Comparison of ENCODE assay signal across 7 mouse cellular contexts in genomic region chr2:33973213-33973834, GRCm38 (mm10).
DNase-seq lines count a peak whose midpoint lies in the region; ATAC-seq lines count a peak whose summit lies in the region.

No protein-coding gene starts in this region.

- H3K36me3 ChIP-seq in intestine, embryonic 15.5 days, result no peaks in the 10 kb centered on the region
- H3K36me3 ChIP-seq in midbrain, embryonic 13.5 days, result no peaks in the 10 kb centered on the region

- H3K4me1 ChIP-seq in intestine, embryonic 15.5 days (replicated peaks), result no peaks in the 10 kb centered on the region
- peaks cover 24% of the 10 kb centered on the region for H3K4me1 ChIP-seq in midbrain, embryonic 13.5 days (replicated peaks)

- no peak overlapping the region for H3K4me2 ChIP-seq in intestine, embryonic 15.5 days (replicated peaks)
- H3K4me2 ChIP-seq in midbrain, embryonic 13.5 days (replicated peaks), result no peak overlapping the region

- no peaks in the 10 kb centered on the region for H3K9me3 ChIP-seq in intestine, embryonic 15.5 days
- H3K9me3 ChIP-seq in midbrain, embryonic 13.5 days, result no peaks in the 10 kb centered on the region

- ATAC-seq in intestine, embryonic 15.5 days, result peak; percentile 67
- peak; percentile 90 for ATAC-seq in midbrain, embryonic 13.5 days

- H3K27ac ChIP-seq in intestine, embryonic 15.5 days, result no peak overlapping the region
- peak overlapping the region; percentile 77 for H3K27ac ChIP-seq in midbrain, embryonic 13.5 days

- intact Hi-C loops in gastrocnemius, postnatal 36 days (cut with DNase I), result loop anchor here (2.0 to 10.0 kb wide), 3 partner anchors 151 to 667 kb away; no protein-coding TSS in a partner anchor
- intact Hi-C loops in left cerebral cortex, postnatal 10 days (cut with DNase I), result loop anchor here (2.0 to 10.0 kb wide), 4 partner anchors 271 to 665 kb away; partner anchors contain the start of gene Pbx3

- 72% methylated on average over 4 of the region's 4 CpGs for WGBS in intestine, embryonic 15.5 days
- 71% methylated on average over 4 of the region's 4 CpGs for WGBS in midbrain, embryonic 13.5 days

- H3K9ac ChIP-seq in intestine, embryonic 15.5 days, result no peak overlapping the region
- H3K9ac ChIP-seq in midbrain, embryonic 13.5 days (replicated peaks), result no peak overlapping the region

- H3K27me3 ChIP-seq in intestine, embryonic 15.5 days (replicated peaks), result no peaks in the 10 kb centered on the region
- H3K27me3 ChIP-seq in midbrain, embryonic 13.5 days, result no peaks in the 10 kb centered on the region; the same call in 1 of the 2 replicates

- peak; percentile 87 for DNase-seq in adrenal gland, postnatal 10 days
- DNase-seq in embryo, embryonic 11 days, result peak; percentile 86
- peak; percentile 63 to 64 for DNase-seq in gastrocnemius, postnatal 36 days
- peak; percentile 80 to 82 for DNase-seq in left cerebral cortex, postnatal 10 days (ENCODE audit: extremely low spot score in 1 of 2, low spot score in 2 of 2)
- peak; percentile 45 for DNase-seq in spleen, adult 12 weeks (ENCODE audit: low spot score)

- no peak overlapping the region for H3K4me3 ChIP-seq in intestine, embryonic 15.5 days (replicated peaks)
- H3K4me3 ChIP-seq in midbrain, embryonic 13.5 days (replicated peaks), result no peak overlapping the region
